In genomic region chr1:118826614-118827013, GRCm38 (mm10) we compare ENCODE assay signal across 15 mouse cellular contexts.
DNase-seq lines count a peak whose midpoint lies in the region; ATAC-seq lines count a peak whose summit lies in the region.
"Had no signal": no experiment of that assay in that cellular context is flagged by ENCODE, and none has a peak within 500 bp of the region (broad histone marks: within the 10 kb centered on the region; RNA-seq: fewer than 3 reads in every experiment).

No protein-coding gene starts in this region.

- intact Hi-C loops in left cerebral cortex, postnatal 25 days (cut with DNase I) = no loop called here

- WGBS in forebrain, embryonic 16.5 days = 58% methylated on average over 11 of the region's 11 CpGs
- WGBS in kidney, embryonic 14.5 days = 81% methylated on average over 11 of the region's 11 CpGs

- H3K4me3 ChIP-seq in forebrain, embryonic 16.5 days (replicated peaks; ENCODE audit: low read length) = no peak overlapping the region
- H3K4me3 ChIP-seq in kidney, embryonic 14.5 days (ENCODE audit: low read length) = no peak overlapping the region
- H3K4me3 ChIP-seq: embryonic facial prominence, embryonic 12.5 days; heart, embryonic 13.5 days; kidney, embryonic 15.5 days; layer of hippocampus, adult 2 months; liver, embryonic 12.5 days; midbrain, embryonic 15.5 days had no signal

- ATAC-seq in forebrain, embryonic 16.5 days = peak; percentile 38; the same call in 1 of the 2 replicates
- no peak for ATAC-seq in kidney, embryonic 14.5 days (ENCODE audit: low FRiP score, low TSS enrichment)
- ATAC-seq: liver, embryonic 12.5 days; midbrain, embryonic 15.5 days had no signal

- H3K27me3 ChIP-seq in forebrain, embryonic 16.5 days (replicated peaks; ENCODE audit: control insufficient read depth, insufficient read depth, low read length) = no peaks in the 10 kb centered on the region
- H3K27me3 ChIP-seq in kidney, embryonic 14.5 days (ENCODE audit: control insufficient read depth, insufficient read depth, low read length) = peaks cover 3% of the 10 kb centered on the region; the same call in 1 of the 2 replicates
- H3K27me3 ChIP-seq: embryonic facial prominence, embryonic 12.5 days; heart, embryonic 13.5 days; liver, embryonic 12.5 days; midbrain, embryonic 15.5 days had no signal

- H3K4me1 ChIP-seq in forebrain, embryonic 16.5 days (replicated peaks; ENCODE audit: control insufficient read depth, insufficient read depth, low read length) = peaks cover 15% of the 10 kb centered on the region
- H3K4me1 ChIP-seq in kidney, embryonic 14.5 days (ENCODE audit: control insufficient read depth, insufficient read depth, low read length) = peaks cover 9% of the 10 kb centered on the region; the same call in 1 of the 2 replicates
- H3K4me1 ChIP-seq: embryonic facial prominence, embryonic 12.5 days; midbrain, embryonic 15.5 days had no signal

- DNase-seq in layer of hippocampus, adult 11-12 months (ENCODE audit: low spot score) = peak; percentile 19
- DNase-seq in layer of hippocampus, postnatal 10 days (ENCODE audit: low spot score in 2 of 2) = no peak
- peak; percentile 42 to 74 for DNase-seq in left cerebral cortex, postnatal 25 days (ENCODE audit: low spot score in 2 of 2)
- peak; percentile 47 to 62 for DNase-seq in right cerebral cortex, postnatal 10 days (ENCODE audit: low spot score in 2 of 2)
- no peak for DNase-seq in adrenal gland, postnatal 25 days
- DNase-seq: heart, postnatal 4 days; thymus, postnatal 25 days had no signal

- no peak overlapping the region for H3K4me2 ChIP-seq in forebrain, embryonic 16.5 days (ENCODE audit: low read length)
- H3K4me2 ChIP-seq in kidney, embryonic 14.5 days (replicated peaks; ENCODE audit: low read depth, low read length) = no peak overlapping the region
- H3K4me2 ChIP-seq: embryonic facial prominence, embryonic 12.5 days; liver, embryonic 12.5 days; midbrain, embryonic 15.5 days had no signal

- peak overlapping the region; percentile 63 for H3K27ac ChIP-seq in forebrain, embryonic 16.5 days (ENCODE audit: low read length)
- H3K27ac ChIP-seq in kidney, embryonic 14.5 days (ENCODE audit: low read depth, low read length) = no peak overlapping the region
- H3K27ac ChIP-seq: embryonic facial prominence, embryonic 12.5 days; kidney, embryonic 15.5 days; layer of hippocampus, adult 2 months; liver, embryonic 12.5 days; midbrain, embryonic 15.5 days had no signal

- no peak overlapping the region for H3K9ac ChIP-seq in forebrain, embryonic 16.5 days (replicated peaks; ENCODE audit: low read depth, low read length)
- H3K9ac ChIP-seq in kidney, embryonic 14.5 days (ENCODE audit: low read depth, low read length) = no peak overlapping the region
- H3K9ac ChIP-seq: embryonic facial prominence, embryonic 12.5 days; heart, embryonic 13.5 days; kidney, embryonic 15.5 days; liver, embryonic 12.5 days; midbrain, embryonic 15.5 days had no signal

- H3K36me3 ChIP-seq in forebrain, embryonic 16.5 days (ENCODE audit: control insufficient read depth, insufficient read depth) = no peaks in the 10 kb centered on the region
- H3K36me3 ChIP-seq in kidney, embryonic 14.5 days (ENCODE audit: control insufficient read depth, insufficient read depth, low read length) = no peaks in the 10 kb centered on the region
- H3K36me3 ChIP-seq: embryonic facial prominence, embryonic 12.5 days; heart, embryonic 13.5 days; kidney, embryonic 15.5 days; liver, embryonic 12.5 days; midbrain, embryonic 15.5 days had no signal

- H3K9me3 ChIP-seq in forebrain, embryonic 16.5 days (ENCODE audit: control insufficient read depth, low read length) = peaks cover 4% of the 10 kb centered on the region; the same call in 1 of the 2 replicates
- peaks cover 5% of the 10 kb centered on the region for H3K9me3 ChIP-seq in kidney, embryonic 14.5 days (ENCODE audit: control insufficient read depth, low read length)
- H3K9me3 ChIP-seq: kidney, embryonic 15.5 days; midbrain, embryonic 15.5 days had no signal

Comparison
In these comparisons a context has a peak if more than half of its experiments do, and no peak if none do; other contexts are left out.
1. DNase-seq: peak in layer of hippocampus, adult 11-12 months (single experiment), left cerebral cortex, postnatal 25 days (2 of 2) and right cerebral cortex, postnatal 10 days (2 of 2); none in layer of hippocampus, postnatal 10 days (0 of 2) and adrenal gland, postnatal 25 days (single experiment).